Mouse (Mus musculus): ENCODE data around the gene Gnat2. TPM values are rescaled to one million over a fixed set of nuclear protein-coding genes. Genes with fewer than 3 reads are reported as not detected.

Gene Gnat2
- total and polyA plus RNA-seq, 2 experiments from 2014 or later = 0.10 to 0.27 TPM

DNA sequence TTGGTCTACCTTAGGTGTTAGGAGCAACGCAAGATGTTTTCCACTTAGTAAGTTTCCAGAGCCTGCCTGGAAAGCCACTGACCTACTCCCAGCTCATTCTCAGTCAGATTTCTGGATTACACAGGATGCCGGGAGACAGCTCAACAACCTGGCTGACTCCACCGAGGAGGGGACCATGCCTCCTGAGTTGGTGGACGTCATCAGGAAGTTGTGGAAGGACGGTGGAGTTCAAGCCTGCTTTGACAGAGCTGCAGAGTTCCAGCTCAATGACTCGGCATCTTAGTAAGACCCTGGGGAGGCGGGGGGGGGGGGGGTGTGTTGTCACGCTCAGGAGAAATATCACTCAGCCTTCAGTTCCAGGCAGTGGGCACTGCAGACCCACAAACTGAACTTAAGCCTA lies 3.6 kb downstream of the Gnat2 start:
- no peak for ATAC-seq
- H3K36me3 ChIP-seq (ENCODE audit: insufficient read depth) = no peaks in the 10 kb centered on the region
- TF ChIP-seq CTCF (IDR thresholded peaks at IDR 0.05; ENCODE audit: low read depth) = no peak
- WGBS = 79% methylated on average over 8 of the region's 8 CpGs
- no peaks in the 10 kb centered on the region for H3K4me1 ChIP-seq (ENCODE audit: insufficient read depth)
- DNase-seq = no peak
- no peak overlapping the region for H3K27ac ChIP-seq (ENCODE audit: low read depth, low read length)
- no peaks in the 10 kb centered on the region for H3K9me3 ChIP-seq (ENCODE audit: low read length)
- no peaks in the 10 kb centered on the region for H3K27me3 ChIP-seq (ENCODE audit: insufficient read depth, low read length)
- no peak overlapping the region for H3K4me2 ChIP-seq (ENCODE audit: low read depth)
- H3K9ac ChIP-seq = no peak overlapping the region
- H3K4me3 ChIP-seq (ENCODE audit: low read depth, low read length) = no peak overlapping the region

DNA sequence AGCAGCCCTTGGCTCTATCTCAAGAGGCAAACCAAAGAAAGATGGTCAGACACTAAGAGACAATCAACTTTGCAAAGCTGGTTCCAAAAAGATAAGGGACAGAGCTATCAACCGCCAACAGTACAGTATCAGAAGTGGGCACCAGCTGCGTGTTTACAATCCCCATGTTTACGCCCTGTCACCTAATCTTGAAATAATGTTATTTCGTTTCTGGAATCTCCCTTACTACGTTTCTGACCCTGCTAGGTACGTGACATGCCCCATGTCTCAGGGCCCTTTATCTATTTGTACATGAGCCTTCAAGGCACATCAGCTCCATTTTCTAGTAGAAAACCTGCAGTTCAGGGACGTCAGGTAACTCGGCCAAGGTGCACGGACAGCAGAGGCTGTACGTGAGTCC lies 4.1 kb downstream of the Gnat2 start:
- H3K9ac ChIP-seq = no peak overlapping the region
- no peaks in the 10 kb centered on the region for H3K4me1 ChIP-seq (ENCODE audit: insufficient read depth)
- H3K4me3 ChIP-seq (ENCODE audit: low read depth, low read length) = no peak overlapping the region
- no peak for DNase-seq
- TF ChIP-seq CTCF (IDR thresholded peaks at IDR 0.05; ENCODE audit: low read depth) = no peak
- no peak overlapping the region for H3K4me2 ChIP-seq (ENCODE audit: low read depth)
- H3K27me3 ChIP-seq (ENCODE audit: insufficient read depth, low read length) = no peaks in the 10 kb centered on the region
- H3K36me3 ChIP-seq (ENCODE audit: insufficient read depth) = no peaks in the 10 kb centered on the region
- no peak for ATAC-seq
- 90% methylated on average over 10 of the region's 10 CpGs for WGBS
- H3K9me3 ChIP-seq (ENCODE audit: low read length) = no peaks in the 10 kb centered on the region
- H3K27ac ChIP-seq (ENCODE audit: low read depth, low read length) = no peak overlapping the region

DNA sequence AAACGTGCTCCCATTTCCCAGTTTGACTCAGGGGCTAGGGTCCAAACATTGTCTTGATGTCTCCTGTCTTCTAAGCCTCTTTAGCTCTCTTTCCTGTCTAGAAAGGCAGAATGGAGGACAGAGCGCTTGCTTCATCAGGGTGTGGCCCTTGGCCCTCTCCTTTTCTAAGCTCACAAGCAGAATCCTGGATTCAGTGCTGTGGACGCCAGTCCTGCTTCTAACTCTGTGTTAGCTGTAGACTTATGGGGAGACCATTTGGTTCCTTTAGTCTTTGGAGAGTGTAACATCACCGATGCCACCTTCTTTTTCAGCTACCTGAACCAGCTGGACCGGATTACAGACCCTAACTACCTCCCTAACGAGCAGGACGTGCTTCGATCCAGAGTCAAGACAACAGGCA lies 5.1 kb downstream of the Gnat2 start:
- ATAC-seq (no peak), DNase-seq (no peak)
- H3K4me3 ChIP-seq (ENCODE audit: low read depth, low read length) = no peak overlapping the region
- WGBS = 81% methylated on average over 8 of the region's 8 CpGs
- H3K4me1 ChIP-seq (ENCODE audit: insufficient read depth) = no peaks in the 10 kb centered on the region
- H3K27ac ChIP-seq (ENCODE audit: low read depth, low read length) = no peak overlapping the region
- no peak for TF ChIP-seq CTCF (IDR thresholded peaks at IDR 0.05; ENCODE audit: low read depth)
- no peak overlapping the region for H3K4me2 ChIP-seq (ENCODE audit: low read depth)
- no peaks in the 10 kb centered on the region for H3K27me3 ChIP-seq (ENCODE audit: insufficient read depth, low read length)
- H3K9ac ChIP-seq = no peak overlapping the region
- H3K9me3 ChIP-seq (ENCODE audit: low read length) = no peaks in the 10 kb centered on the region
- H3K36me3 ChIP-seq (ENCODE audit: insufficient read depth) = no peaks in the 10 kb centered on the region

- H3K4me3 ChIP-seq (ENCODE audit: low read depth, low read length) = no peak overlapping the region
- no peak overlapping the region for H3K4me2 ChIP-seq (ENCODE audit: low read depth)
- 88% methylated on average over 6 of the region's 6 CpGs for WGBS
- no peak overlapping the region for H3K9ac ChIP-seq
- H3K4me1 ChIP-seq (ENCODE audit: insufficient read depth) = no peaks in the 10 kb centered on the region
- no peak for ATAC-seq
- no peaks in the 10 kb centered on the region for H3K27me3 ChIP-seq (ENCODE audit: insufficient read depth, low read length)
- DNase-seq = no peak
- TF ChIP-seq CTCF (IDR thresholded peaks at IDR 0.05; ENCODE audit: low read depth) = no peak
- H3K36me3 ChIP-seq (ENCODE audit: insufficient read depth) = no peaks in the 10 kb centered on the region
- no peak overlapping the region for H3K27ac ChIP-seq (ENCODE audit: low read depth, low read length)
- H3K9me3 ChIP-seq (ENCODE audit: low read length) = no peaks in the 10 kb centered on the region
These were observed 5.7 kb downstream of the Gnat2 start for GRCm38 (mm10) chr3:108098316-108098715.

DNA sequence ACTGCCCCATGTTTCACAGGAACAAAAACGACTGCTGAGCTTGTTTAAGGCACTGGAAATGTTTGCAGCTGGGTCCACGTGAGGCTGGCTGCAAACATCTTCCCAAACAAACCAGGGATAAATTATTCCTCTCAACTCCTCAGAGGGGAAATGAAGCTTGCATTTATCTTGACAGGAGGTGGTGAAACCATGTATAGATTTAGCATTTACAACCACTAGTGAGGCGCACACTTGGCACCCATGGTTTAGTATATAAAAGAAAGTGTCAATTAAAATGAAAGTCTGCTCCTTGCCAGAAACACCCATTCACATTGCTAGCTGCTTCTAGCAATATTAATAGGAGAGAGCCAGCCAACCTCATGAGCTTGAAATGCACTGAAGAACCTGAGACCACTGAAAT lies 9.0 kb downstream of the Gnat2 start:
- no peaks in the 10 kb centered on the region for H3K9me3 ChIP-seq (ENCODE audit: low read length)
- H3K4me3 ChIP-seq (ENCODE audit: low read depth, low read length) = no peak overlapping the region
- H3K27me3 ChIP-seq (ENCODE audit: insufficient read depth, low read length) = no peaks in the 10 kb centered on the region
- peak; percentile 84 for ATAC-seq
- H3K9ac ChIP-seq = no peak overlapping the region
- DNase-seq = peak; percentile 63
- H3K27ac ChIP-seq (ENCODE audit: low read depth, low read length) = peak overlapping the region; percentile 73
- H3K4me1 ChIP-seq (ENCODE audit: insufficient read depth) = no peaks in the 10 kb centered on the region
- no peak for TF ChIP-seq CTCF (IDR thresholded peaks at IDR 0.05; ENCODE audit: low read depth)
- 14% methylated on average over 3 of the region's 3 CpGs for WGBS
- no peak overlapping the region for H3K4me2 ChIP-seq (ENCODE audit: low read depth)
- no peaks in the 10 kb centered on the region for H3K36me3 ChIP-seq (ENCODE audit: insufficient read depth)

DNA sequence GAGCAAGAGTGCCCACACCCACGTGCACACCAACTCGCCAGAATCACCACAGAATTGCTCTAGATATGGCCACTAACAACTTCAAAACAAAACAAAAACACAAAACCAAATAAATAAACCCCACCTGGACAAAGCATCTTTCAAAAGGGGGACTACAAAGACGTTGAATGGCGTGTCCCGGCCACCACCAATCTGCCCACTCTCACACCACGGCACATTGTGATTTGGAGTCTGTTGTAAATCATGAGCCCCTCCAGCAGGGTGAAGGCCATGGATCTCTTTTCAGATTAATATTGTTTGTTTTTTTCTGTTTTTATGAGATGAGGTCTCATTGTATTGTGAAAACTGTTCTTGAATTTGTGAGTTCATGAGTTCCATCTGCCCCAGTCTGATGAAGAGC lies 9.5 kb downstream of the Gnat2 start:
- no peaks in the 10 kb centered on the region for H3K27me3 ChIP-seq (ENCODE audit: insufficient read depth, low read length)
- H3K9ac ChIP-seq = no peak overlapping the region
- TF ChIP-seq CTCF (IDR thresholded peaks at IDR 0.05; ENCODE audit: low read depth) = no peak
- H3K4me1 ChIP-seq (ENCODE audit: insufficient read depth) = no peaks in the 10 kb centered on the region
- H3K9me3 ChIP-seq (ENCODE audit: low read length) = no peaks in the 10 kb centered on the region
- ATAC-seq (no peak), DNase-seq (no peak)
- 35% methylated on average over 6 of the region's 6 CpGs for WGBS
- no peak overlapping the region for H3K4me3 ChIP-seq (ENCODE audit: low read depth, low read length)
- H3K36me3 ChIP-seq (ENCODE audit: insufficient read depth) = no peaks in the 10 kb centered on the region
- H3K4me2 ChIP-seq (ENCODE audit: low read depth) = no peak overlapping the region
- peak overlapping the region; percentile 73 for H3K27ac ChIP-seq (ENCODE audit: low read depth, low read length)

GRCm38 (mm10) chr3:108105281-108105680 lies 12.7 kb downstream of the Gnat2 start:
- no peaks in the 10 kb centered on the region for H3K9me3 ChIP-seq (ENCODE audit: low read length)
- DNase-seq (no peak), ATAC-seq (peak; percentile 30; the same call in 1 of the 2 replicates)
- no peak overlapping the region for H3K4me3 ChIP-seq (ENCODE audit: low read depth, low read length)
- H3K27me3 ChIP-seq (ENCODE audit: insufficient read depth, low read length) = no peaks in the 10 kb centered on the region
- TF ChIP-seq CTCF (IDR thresholded peaks at IDR 0.05; ENCODE audit: low read depth) = no peak; the same call in 1 of the 2 replicates
- whole genome bisulfite sequencing = 87% methylated on average over 3 of the region's 3 CpGs
- peaks cover 25% of the 10 kb centered on the region for H3K36me3 ChIP-seq (ENCODE audit: insufficient read depth)
- no peak overlapping the region for H3K4me2 ChIP-seq (ENCODE audit: low read depth)
- no peaks in the 10 kb centered on the region for H3K4me1 ChIP-seq (ENCODE audit: insufficient read depth)
- H3K27ac ChIP-seq (ENCODE audit: low read depth, low read length) = no peak overlapping the region
- no peak overlapping the region for H3K9ac ChIP-seq

DNA sequence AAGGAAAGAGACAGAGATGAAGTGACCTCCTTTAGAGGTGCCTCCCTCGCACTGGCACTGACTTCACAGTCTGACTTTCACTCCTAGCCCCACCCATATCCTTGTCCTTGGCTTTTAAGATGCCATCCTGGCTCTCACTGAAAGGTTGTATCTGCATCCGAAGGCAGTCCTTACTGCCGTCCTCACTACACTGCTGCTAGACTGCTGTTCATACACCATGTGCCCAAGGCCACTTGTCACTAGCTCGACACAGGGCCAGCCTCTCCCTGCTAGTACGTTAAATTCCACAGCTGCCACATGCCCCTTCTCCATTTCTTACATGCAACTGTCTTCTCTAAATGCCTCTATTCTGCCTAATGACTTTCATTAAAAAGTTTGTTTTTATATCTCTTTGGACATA lies 18.7 kb downstream of the Gnat2 start:
- Histone ChIP-seq H3K9me3 (ENCODE audit: low read length) (no peaks in the 10 kb centered on the region), H3K27ac (ENCODE audit: low read depth, low read length) (no peak overlapping the region), H3K4me3 (ENCODE audit: low read depth, low read length) (no peak overlapping the region), H3K36me3 (ENCODE audit: insufficient read depth) (peaks cover 49% of the 10 kb centered on the region), H3K9ac (no peak overlapping the region), H3K4me2 (ENCODE audit: low read depth) (no peak overlapping the region), H3K27me3 (ENCODE audit: insufficient read depth, low read length) (no peaks in the 10 kb centered on the region), H3K4me1 (ENCODE audit: insufficient read depth) (no peaks in the 10 kb centered on the region)
- DNase-seq = no peak
- no peak for ATAC-seq
- WGBS = 79% methylated on average over 5 of the region's 5 CpGs
- no peak for TF ChIP-seq CTCF (IDR thresholded peaks at IDR 0.05; ENCODE audit: low read depth)

All from forebrain, postnatal 0 days (tissue).